Mouse (Mus musculus) kidney, postnatal 36 days (tissue): Measurements from ENCODE around the gene Cdiptos.
A peak's percentile ranks its signal among the peaks of the same experiment; 100 is the strongest.

Experiments used
- DNase-seq, 2 experiments: peaks; one replicate each; pipeline ENCODE4 v3.0.0; 2021 to 2022; ENCODE audit warnings: mixed read lengths in 2 of 2

Gene Cdiptos

GRCm38 (mm10) chr7:127013385-127013784 lies 37.5 kb upstream of the Cdiptos start:
- no peak for DNase-seq

- no peak for DNase-seq
These were observed 36.9 kb upstream of the Cdiptos start for GRCm38 (mm10) chr7:127012845-127013244.

GRCm38 (mm10) chr7:127012374-127012773 lies 36.5 kb upstream of the Cdiptos start:
- DNase-seq: no peak

GRCm38 (mm10) chr7:127011717-127012116 lies 35.8 kb upstream of the Cdiptos start:
- DNase-seq: no peak

GRCm38 (mm10) chr7:127011051-127011450 lies 35.2 kb upstream of the Cdiptos start:
- DNase-seq: no peak

GRCm38 (mm10) chr7:127009307-127010085 lies 33.6 kb upstream of the Cdiptos start:
- DNase-seq: no peak

- peak; percentile 51 to 60 for DNase-seq
These were observed 32.5 kb upstream of the Cdiptos start for GRCm38 (mm10) chr7:127008239-127009019.

GRCm38 (mm10) chr7:127007313-127008024 lies 31.6 kb upstream of the Cdiptos start:
- DNase-seq: no peak

GRCm38 (mm10) chr7:127004122-127004875 lies 28.4 kb upstream of the Cdiptos start:
- no peak for DNase-seq

GRCm38 (mm10) chr7:127003620-127004019 lies 27.7 kb upstream of the Cdiptos start:
- DNase-seq: no peak

- no peak for DNase-seq
These were observed 23.7 kb upstream of the Cdiptos start for GRCm38 (mm10) chr7:126999568-126999967.

- DNase-seq: peak in 1 of 2 experiments; percentile 54
These were observed 20.6 kb upstream of the Cdiptos start for GRCm38 (mm10) chr7:126996449-126996848.

GRCm38 (mm10) chr7:126988816-126989215 lies 12.9 kb upstream of the Cdiptos start:
- DNase-seq: no peak

- peak; percentile 77 to 85 for DNase-seq
These were observed 10.4 kb upstream of the Cdiptos start for GRCm38 (mm10) chr7:126986319-126986718.

GRCm38 (mm10) chr7:126984667-126985444 lies 9.0 kb upstream of the Cdiptos start:
- no peak for DNase-seq

GRCm38 (mm10) chr7:126983113-126983512 lies 7.2 kb upstream of the Cdiptos start:
- DNase-seq: no peak

GRCm38 (mm10) chr7:126982054-126982453 lies 6.2 kb upstream of the Cdiptos start:
- DNase-seq: no peak

- no peak for DNase-seq
These were observed 5.7 kb upstream of the Cdiptos start for GRCm38 (mm10) chr7:126981601-126982000.

- DNase-seq: no peak
These were observed 2.9 kb upstream of the Cdiptos start for GRCm38 (mm10) chr7:126978841-126979240.

GRCm38 (mm10) chr7:126976878-126977459 lies 1.1 kb upstream of the Cdiptos start:
- DNase-seq: peak in 1 of 2 experiments; percentile 14

- no peak for DNase-seq
These were observed 177 bp downstream of the Cdiptos start, which contains the start of gene Cdipt for GRCm38 (mm10) chr7:126975893-126975949. Cdipt (plus strand) TSS chr7:126975914.

- peak; percentile 14 to 22 for DNase-seq
These were observed 405 bp downstream of the Cdiptos start for GRCm38 (mm10) chr7:126975493-126975892.
